8 mouse cellular contexts compared by ENCODE assay signal in genomic region chr7:49428947-49429346, GRCm38 (mm10).
DNase-seq lines count a peak whose midpoint lies in the region; ATAC-seq and TF ChIP-seq lines count a peak whose summit lies in the region.

No protein-coding gene starts in this region.

- DNase-seq in lung, adult 2 months, result peak; percentile 15
- no peak for DNase-seq in lung, postnatal 25 days (ENCODE audit: low spot score)
- no peak for DNase-seq in liver, embryonic 14.5 days (ENCODE audit: low read depth in 3 of 3, low spot score in 3 of 3)
- no peak for DNase-seq in MN1 (ENCODE audit: low spot score)
- no peak for DNase-seq in gastrocnemius, postnatal 36 days
- no peak for DNase-seq in cerebellum, postnatal 4 days (ENCODE audit: low spot score in 2 of 2)

- no peak for TF ChIP-seq CTCF in lung, adult 2 months (IDR thresholded peaks at IDR 0.05; ENCODE audit: insufficient read depth, low read length)
- TF ChIP-seq CTCF in liver, embryonic 14.5 days (IDR thresholded peaks at IDR 0.05; ENCODE audit: low read depth), result no peak

- no peaks in the 10 kb centered on the region for H3K27me3 ChIP-seq in forebrain, embryonic 13.5 days
- no peaks in the 10 kb centered on the region for H3K27me3 ChIP-seq in liver, embryonic 14.5 days (ENCODE audit: control insufficient read depth, insufficient read depth, low read length)
- no peaks in the 10 kb centered on the region for H3K27me3 ChIP-seq in stomach, embryonic 15.5 days (replicated peaks)

- ATAC-seq in forebrain, embryonic 13.5 days, result peak; percentile 86
- ATAC-seq in liver, embryonic 14.5 days (ENCODE audit: insufficient read depth), result peak; percentile 78
- ATAC-seq in stomach, embryonic 15.5 days (ENCODE audit: insufficient read depth, low FRiP score, low read depth), result peak; percentile 78

- WGBS in lung, adult 2 months, result 69% methylated on average over 5 of the region's 5 CpGs
- WGBS in forebrain, embryonic 13.5 days, result 75% methylated on average over 5 of the region's 5 CpGs
- WGBS in liver, embryonic 14.5 days (ENCODE audit: insufficient replicate concordance), result 51% methylated on average over 5 of the region's 5 CpGs
- 74% methylated on average over 5 of the region's 5 CpGs for WGBS in stomach, embryonic 15.5 days

- H3K36me3 ChIP-seq in forebrain, embryonic 13.5 days (ENCODE audit: poor library complexity, severe bottlenecking), result no peaks in the 10 kb centered on the region
- H3K36me3 ChIP-seq in liver, embryonic 14.5 days (replicated peaks; ENCODE audit: control insufficient read depth, insufficient read depth, low read depth), result no peaks in the 10 kb centered on the region
- H3K36me3 ChIP-seq in stomach, embryonic 15.5 days, result no peaks in the 10 kb centered on the region

- no peak for TF ChIP-seq POLR2A in lung, adult 2 months (IDR thresholded peaks at IDR 0.05; ENCODE audit: borderline replicate concordance, extremely low read depth, low read depth, low read length)

- no peak for TF ChIP-seq EP300 in liver, embryonic 14.5 days (IDR thresholded peaks at IDR 0.05; ENCODE audit: low read depth)

- no peak overlapping the region for H3K9ac ChIP-seq in forebrain, embryonic 13.5 days
- no peak overlapping the region for H3K9ac ChIP-seq in liver, embryonic 14.5 days (replicated peaks)
- no peak overlapping the region for H3K9ac ChIP-seq in stomach, embryonic 15.5 days

- no peaks in the 10 kb centered on the region for H3K4me1 ChIP-seq in lung, adult 2 months (ENCODE audit: control insufficient read depth, insufficient read depth, low read length)
- H3K4me1 ChIP-seq in forebrain, embryonic 13.5 days, result peaks cover 6% of the 10 kb centered on the region
- H3K4me1 ChIP-seq in liver, embryonic 14.5 days (replicated peaks; ENCODE audit: control insufficient read depth in 2 of 2, insufficient read depth in 2 of 2, low read length in 1 of 2), result peaks cover 0 to 3% of the 10 kb centered on the region in 2 experiments; a peak in 1 of 4 replicates
- no peaks in the 10 kb centered on the region for H3K4me1 ChIP-seq in stomach, embryonic 15.5 days

- intact Hi-C loops in gastrocnemius, postnatal 36 days (cut with DNase I), result loop anchor here (2.0 to 10.0 kb wide), 2 partner anchors 178 to 534 kb away; no protein-coding TSS in a partner anchor

- H3K9me3 ChIP-seq in forebrain, embryonic 13.5 days (replicated peaks), result no peaks in the 10 kb centered on the region
- no peaks in the 10 kb centered on the region for H3K9me3 ChIP-seq in liver, embryonic 14.5 days (ENCODE audit: control insufficient read depth, low read length)
- H3K9me3 ChIP-seq in stomach, embryonic 15.5 days, result no peaks in the 10 kb centered on the region

- H3K4me3 ChIP-seq in lung, adult 2 months (replicated peaks; ENCODE audit: extremely low read depth, low read depth, low read length), result no peak overlapping the region
- H3K4me3 ChIP-seq in forebrain, embryonic 13.5 days, result no peak overlapping the region
- H3K4me3 ChIP-seq in liver, embryonic 14.5 days (ENCODE audit: insufficient read depth in 1 of 2, low read depth in 2 of 2, low read length in 2 of 2), result no peak overlapping the region
- H3K4me3 ChIP-seq in stomach, embryonic 15.5 days (replicated peaks), result no peak overlapping the region

- H3K27ac ChIP-seq in forebrain, embryonic 13.5 days, result no peak overlapping the region
- H3K27ac ChIP-seq in liver, embryonic 14.5 days, result no peak overlapping the region
- H3K27ac ChIP-seq in stomach, embryonic 15.5 days, result no peak overlapping the region

- H3K4me2 ChIP-seq in forebrain, embryonic 13.5 days, result no peak overlapping the region
- H3K4me2 ChIP-seq in liver, embryonic 14.5 days (ENCODE audit: low read depth), result no peak overlapping the region
- H3K4me2 ChIP-seq in stomach, embryonic 15.5 days, result no peak overlapping the region
